Mouse (Mus musculus): ENCODE data around the gene Meis2.

DNA sequence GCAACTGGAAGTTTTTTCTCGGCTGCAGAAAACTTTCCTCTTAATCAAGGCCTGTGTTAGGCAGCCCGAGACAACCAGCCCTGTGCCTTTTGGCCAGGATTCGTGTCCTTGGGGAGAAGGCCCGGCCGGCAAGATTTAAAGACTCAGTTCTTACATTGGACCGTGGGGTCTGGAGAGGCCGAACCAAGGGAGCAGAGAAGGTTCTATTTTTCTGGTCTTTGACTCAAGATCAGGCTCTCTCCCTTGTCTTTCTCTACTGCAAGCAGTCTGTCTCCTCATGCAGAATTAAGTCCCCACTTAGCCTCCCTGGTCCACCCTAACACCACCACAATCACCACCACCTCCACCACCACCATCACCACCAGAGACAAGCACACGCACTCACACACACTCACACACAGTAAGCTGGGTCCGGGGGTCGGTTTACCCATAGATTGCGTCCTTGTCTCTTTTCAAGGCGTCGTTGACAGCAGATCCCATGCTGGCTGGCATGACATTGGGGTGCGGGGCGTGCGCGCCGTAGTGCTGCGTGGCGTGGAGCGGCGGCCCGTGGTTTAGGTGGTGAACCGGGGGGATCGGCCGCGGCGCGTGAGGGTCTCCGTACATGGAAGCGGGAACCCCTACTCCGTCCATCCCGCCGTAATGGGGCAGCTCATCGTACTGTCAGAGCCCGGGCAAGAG lies 2.7 kb downstream of the Meis2 start:
- TF ChIP-seq MAFK (IDR thresholded peaks at IDR 0.05; ENCODE audit: insufficient read depth, low read depth, low read length) = no peak
- TF ChIP-seq ZNF384 (IDR thresholded peaks at IDR 0.05; ENCODE audit: low read depth, low read length) = no peak
- TF ChIP-seq ZC3H11A (IDR thresholded peaks at IDR 0.05; ENCODE audit: borderline replicate concordance, low read depth, low read length) = no peak
- no peak for TF ChIP-seq CHD2 (IDR thresholded peaks at IDR 0.05; ENCODE audit: low read depth, low read length)
- no peak for TF ChIP-seq HCFC1 (IDR thresholded peaks at IDR 0.05; ENCODE audit: borderline replicate concordance, insufficient read depth, low read length)

All from ES-E14 (cell line).